Mouse (Mus musculus) kidney, embryonic 15.5 days (tissue): ENCODE measurements around the gene Astn2. TPM values are rescaled to one million over a fixed set of nuclear protein-coding genes. Genes with fewer than 3 reads are reported as not detected.

Experiments
- ATAC-seq: fragments of 200-750 bp; cut with Nextera tagmentation; replicated peaks from 2 replicates; pipeline ENCODE4 v1.8.0; 2017; ENCODE audit warnings: moderate TSS enrichment; ENCODE audit not compliant: low FRiP score
- H3K27ac ChIP-seq: fragments of 300-500 bp; sonication (generic); 2 replicates; pipeline ENCODE4 v1.5.1; 2015; ENCODE audit warnings: mild to moderate bottlenecking, inconsistent platforms
- H3K27me3 ChIP-seq: fragments of 300-500 bp; sonication (generic); 2 replicates; pipeline ENCODE4 v1.6.1; 2015; ENCODE audit warnings: inconsistent platforms
- H3K36me3 ChIP-seq: fragments of 300-500 bp; sonication (generic); 2 replicates; pipeline ENCODE4 v1.6.1; 2015; ENCODE audit warnings: inconsistent platforms
- H3K4me1 ChIP-seq: fragments of 300-500 bp; sonication (generic); 2 replicates; pipeline ENCODE4 v1.6.1; 2015; ENCODE audit warnings: inconsistent platforms
- H3K4me2 ChIP-seq: fragments of 300-500 bp; sonication (generic); 2 replicates; pipeline ENCODE4 v1.6.1; 2015; ENCODE audit warnings: moderate library complexity, mild to moderate bottlenecking, inconsistent platforms
- H3K4me3 ChIP-seq: fragments of 300-500 bp; sonication (generic); replicated peaks from 2 replicates; pipeline ENCODE4 v1.5.1; 2015; ENCODE audit warnings: mild to moderate bottlenecking, inconsistent platforms
- H3K9ac ChIP-seq: fragments of 300-500 bp; sonication (generic); 2 replicates; pipeline ENCODE4 v1.6.1; 2015; ENCODE audit warnings: mild to moderate bottlenecking, inconsistent platforms
- H3K9me3 ChIP-seq: fragments of 300-500 bp; sonication (generic); replicated peaks from 2 replicates; pipeline ENCODE4 v1.6.1; 2016; ENCODE audit warnings: inconsistent platforms
- WGBS: fragments of 180-500 bp; shearing (Covaris S2); methylation state at CpG from one replicate; pipeline ENCODE4 v1.1.7; 2015; ENCODE audit warnings: mixed read lengths; 5-methylcytosine and 5-hydroxymethylcytosine counted together
- polyA plus RNA-seq: library from polyadenylated mRNA; unstranded; fragments of >200 nt; fragmentation: Nextera tagmentation; extraction: Ambion mirVana; gene quantifications from 2 replicates; pipeline ENCODE4 v1.2.1, GENCODE M21; 2015

Astn2 gene
- polyA plus RNA-seq, 1 experiment from 2014 or later: 0.70 TPM

GRCm38 (mm10) chr4:65758875-65759201 is 645.6 kb downstream of the Astn2 start:
- Histone ChIP-seq H3K27me3 (no peaks in the 10 kb centered on the region), H3K4me1 (no peaks in the 10 kb centered on the region), H3K36me3 (no peaks in the 10 kb centered on the region), H3K4me2 (no peak overlapping the region), H3K9me3 (no peaks in the 10 kb centered on the region), H3K9ac (no peak overlapping the region), H3K4me3 (no peak overlapping the region), H3K27ac (no peak overlapping the region)
- ATAC-seq: no peak
- WGBS: 79% methylated on average over 1 of the region's 1 CpGs

GRCm38 (mm10) chr4:65758174-65758874 is 646.1 kb downstream of the Astn2 start:
- ATAC-seq: no peak
- no peaks in the 10 kb centered on the region for H3K27me3 ChIP-seq
- WGBS: 68% methylated on average over 5 of the region's 5 CpGs
- no peaks in the 10 kb centered on the region for H3K36me3 ChIP-seq
- H3K4me2 ChIP-seq: no peak overlapping the region
- no peak overlapping the region for H3K9ac ChIP-seq
- H3K9me3 ChIP-seq: no peaks in the 10 kb centered on the region
- no peak overlapping the region for H3K27ac ChIP-seq
- H3K4me1 ChIP-seq: no peaks in the 10 kb centered on the region
- no peak overlapping the region for H3K4me3 ChIP-seq

DNA sequence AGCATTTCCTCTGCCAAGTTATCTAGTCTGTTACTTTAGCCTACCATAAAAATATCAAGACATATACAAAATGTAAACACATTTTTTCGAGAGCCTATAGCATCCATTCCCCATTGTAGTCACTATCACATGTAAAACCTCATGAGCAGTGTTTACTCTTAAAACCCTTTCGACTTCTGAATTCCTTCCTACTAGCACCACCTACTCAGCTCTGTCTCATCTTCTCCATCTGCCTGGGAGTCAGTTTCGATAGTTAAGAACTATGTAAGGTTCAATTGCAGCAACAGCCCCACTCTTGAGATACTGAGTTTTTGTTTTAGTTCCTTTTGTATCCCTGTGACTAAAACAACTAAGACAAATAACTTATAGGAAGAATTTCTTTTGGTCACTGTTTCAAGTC is 651.5 kb downstream of the Astn2 start:
- no peaks in the 10 kb centered on the region for H3K27me3 ChIP-seq
- H3K9ac ChIP-seq: no peak overlapping the region
- ATAC-seq: no peak
- H3K27ac ChIP-seq: no peak overlapping the region
- no peaks in the 10 kb centered on the region for H3K36me3 ChIP-seq
- WGBS: 87% methylated on average over 3 of the region's 3 CpGs
- H3K9me3 ChIP-seq: no peaks in the 10 kb centered on the region
- no peak overlapping the region for H3K4me3 ChIP-seq
- H3K4me2 ChIP-seq: no peak overlapping the region
- H3K4me1 ChIP-seq: no peaks in the 10 kb centered on the region

GRCm38 (mm10) chr4:65744788-65745187 is 659.6 kb downstream of the Astn2 start:
- no peak for ATAC-seq
- Histone ChIP-seq H3K9me3 (no peaks in the 10 kb centered on the region), H3K4me3 (no peak overlapping the region), H3K4me2 (no peak overlapping the region), H3K9ac (no peak overlapping the region), H3K36me3 (no peaks in the 10 kb centered on the region), H3K27me3 (no peaks in the 10 kb centered on the region), H3K27ac (no peak overlapping the region), H3K4me1 (no peaks in the 10 kb centered on the region)

DNA sequence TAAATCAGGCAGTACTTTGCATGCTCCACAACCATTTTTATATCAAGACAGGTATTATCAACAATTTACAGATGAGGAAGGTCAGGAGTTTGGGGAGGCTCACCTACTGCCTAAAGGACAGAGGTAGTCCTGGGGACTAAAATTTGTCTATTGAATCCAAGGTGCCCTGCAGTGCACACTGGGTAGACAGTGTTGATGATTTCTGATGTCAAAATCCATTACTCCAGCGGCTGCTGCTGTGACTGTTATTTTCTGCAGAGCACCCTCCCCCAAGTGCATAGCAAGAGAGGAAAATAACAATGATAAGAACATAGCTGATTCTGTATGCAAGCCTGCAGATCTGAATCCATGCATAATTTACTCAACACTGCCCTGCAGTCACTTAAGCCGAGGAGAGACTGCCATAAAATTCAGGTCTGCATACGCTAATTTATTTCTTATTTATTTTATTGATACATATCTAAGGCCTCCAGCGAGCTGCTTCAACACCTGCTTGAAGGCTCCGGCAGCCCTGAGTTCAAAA is 660.3 kb downstream of the Astn2 start:
- no peak overlapping the region for H3K27ac ChIP-seq
- no peak overlapping the region for H3K4me2 ChIP-seq
- no peak overlapping the region for H3K9ac ChIP-seq
- H3K27me3 ChIP-seq: no peaks in the 10 kb centered on the region
- no peaks in the 10 kb centered on the region for H3K4me1 ChIP-seq
- 53% methylated on average over 5 of the region's 5 CpGs for WGBS
- H3K9me3 ChIP-seq: no peaks in the 10 kb centered on the region
- ATAC-seq: no peak
- no peak overlapping the region for H3K4me3 ChIP-seq
- H3K36me3 ChIP-seq: no peaks in the 10 kb centered on the region

- Histone ChIP-seq H3K27me3 (no peaks in the 10 kb centered on the region), H3K4me1 (no peaks in the 10 kb centered on the region), H3K27ac (no peak overlapping the region), H3K4me3 (no peak overlapping the region), H3K36me3 (no peaks in the 10 kb centered on the region), H3K9ac (no peak overlapping the region), H3K9me3 (no peaks in the 10 kb centered on the region), H3K4me2 (no peak overlapping the region)
- no peak for ATAC-seq
Measured at GRCm38 (mm10) chr4:65743160-65743691, 661.2 kb downstream of the Astn2 start.

DNA sequence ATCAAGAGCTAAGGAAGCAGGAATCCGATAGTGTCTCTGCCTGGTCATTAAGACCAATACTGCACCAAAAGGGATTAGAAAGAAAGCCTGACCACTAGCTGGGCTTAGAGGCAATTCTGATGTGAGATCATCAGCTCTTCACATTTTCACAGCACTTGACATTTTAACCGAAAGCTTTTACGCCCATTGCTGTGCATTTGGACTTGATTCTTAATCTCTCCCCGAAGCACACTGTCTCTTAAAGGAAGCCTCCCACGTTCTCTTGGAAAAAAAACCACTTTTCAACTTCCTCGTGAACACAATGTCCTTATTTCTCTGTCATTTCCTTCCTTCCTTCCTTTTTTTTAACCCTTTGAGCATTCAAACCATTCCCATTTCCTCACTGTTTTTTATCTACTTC is 680.0 kb downstream of the Astn2 start:
- Histone ChIP-seq H3K4me2 (no peak overlapping the region), H3K9me3 (no peaks in the 10 kb centered on the region), H3K36me3 (no peaks in the 10 kb centered on the region), H3K9ac (no peak overlapping the region), H3K27ac (no peak overlapping the region), H3K27me3 (no peaks in the 10 kb centered on the region), H3K4me1 (no peaks in the 10 kb centered on the region), H3K4me3 (no peak overlapping the region)
- ATAC-seq: no peak
- WGBS: 49% methylated on average over 6 of the region's 6 CpGs

DNA sequence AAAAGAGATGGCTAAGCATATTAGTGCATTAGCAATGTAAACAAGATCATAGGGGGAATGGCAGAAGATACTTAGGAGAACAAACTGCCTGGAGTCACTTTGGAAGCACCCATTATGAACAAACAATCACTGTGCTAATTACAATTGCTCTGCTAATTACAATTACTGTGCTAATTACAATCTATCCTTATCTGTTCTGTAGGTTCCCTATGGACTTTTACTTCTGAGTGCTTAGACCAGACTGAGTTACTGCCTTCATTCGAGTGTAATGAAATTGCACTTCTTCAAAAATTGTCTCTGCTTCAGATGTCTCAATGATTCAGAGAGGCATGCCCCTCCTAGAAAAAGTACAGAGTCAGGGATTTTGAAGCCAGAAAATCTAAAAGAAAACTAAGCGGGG is 684.8 kb downstream of the Astn2 start:
- ATAC-seq: no peak
- Histone ChIP-seq H3K27ac (no peak overlapping the region), H3K4me1 (no peaks in the 10 kb centered on the region), H3K4me3 (no peak overlapping the region), H3K9ac (no peak overlapping the region), H3K36me3 (no peaks in the 10 kb centered on the region), H3K4me2 (no peak overlapping the region), H3K9me3 (no peaks in the 10 kb centered on the region), H3K27me3 (no peaks in the 10 kb centered on the region)
- WGBS: 80% methylated on average over 2 of the region's 2 CpGs

DNA sequence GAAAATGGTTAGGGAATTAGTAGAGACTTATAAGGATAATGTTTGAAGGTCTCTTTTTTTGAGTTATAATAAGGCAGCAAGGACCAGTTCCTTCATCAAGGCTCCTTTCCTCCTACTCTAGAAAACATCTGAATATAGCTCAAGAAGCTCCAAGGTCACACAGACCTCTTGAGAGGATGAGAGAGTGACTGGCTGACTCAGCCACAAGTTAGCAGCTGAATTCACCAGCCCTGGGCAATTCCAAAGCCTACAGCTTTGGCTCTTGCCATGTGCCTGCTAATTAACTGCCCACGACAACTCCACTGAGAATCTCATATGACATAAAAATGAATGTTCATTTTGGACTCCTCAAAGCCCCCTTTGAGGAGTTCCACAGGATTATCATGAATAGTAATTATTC is 686.5 kb downstream of the Astn2 start:
- Histone ChIP-seq H3K9ac (no peak overlapping the region), H3K9me3 (no peaks in the 10 kb centered on the region), H3K4me2 (no peak overlapping the region), H3K4me3 (no peak overlapping the region), H3K4me1 (no peaks in the 10 kb centered on the region), H3K36me3 (no peaks in the 10 kb centered on the region), H3K27me3 (no peaks in the 10 kb centered on the region), H3K27ac (no peak overlapping the region)
- no peak for ATAC-seq
- WGBS: 68% methylated on average over 1 of the region's 1 CpGs

DNA sequence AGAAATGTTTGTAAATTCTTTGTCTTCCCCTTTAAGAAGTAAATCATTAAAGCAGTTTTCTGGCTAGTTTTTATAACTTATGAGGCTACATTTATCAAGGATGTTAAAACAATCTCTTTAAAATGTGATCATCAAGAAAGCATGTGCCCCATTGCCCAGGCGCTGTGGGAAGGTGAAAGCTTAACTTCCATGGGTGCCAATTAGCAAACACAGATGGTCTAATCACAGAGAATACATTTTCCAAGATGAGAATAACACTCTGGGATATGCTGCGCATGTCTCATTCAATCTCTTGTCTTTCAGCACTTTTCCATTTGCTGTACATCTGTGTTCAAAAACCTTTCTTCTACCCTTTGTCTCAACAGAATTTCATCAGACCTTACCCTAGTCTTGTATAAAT is 688.3 kb downstream of the Astn2 start:
- no peaks in the 10 kb centered on the region for H3K36me3 ChIP-seq
- no peak overlapping the region for H3K4me3 ChIP-seq
- 92% methylated on average over 2 of the region's 2 CpGs for WGBS
- H3K27me3 ChIP-seq: no peaks in the 10 kb centered on the region
- no peaks in the 10 kb centered on the region for H3K9me3 ChIP-seq
- H3K4me2 ChIP-seq: no peak overlapping the region
- ATAC-seq: no peak
- no peaks in the 10 kb centered on the region for H3K4me1 ChIP-seq
- H3K27ac ChIP-seq: no peak overlapping the region
- no peak overlapping the region for H3K9ac ChIP-seq

DNA sequence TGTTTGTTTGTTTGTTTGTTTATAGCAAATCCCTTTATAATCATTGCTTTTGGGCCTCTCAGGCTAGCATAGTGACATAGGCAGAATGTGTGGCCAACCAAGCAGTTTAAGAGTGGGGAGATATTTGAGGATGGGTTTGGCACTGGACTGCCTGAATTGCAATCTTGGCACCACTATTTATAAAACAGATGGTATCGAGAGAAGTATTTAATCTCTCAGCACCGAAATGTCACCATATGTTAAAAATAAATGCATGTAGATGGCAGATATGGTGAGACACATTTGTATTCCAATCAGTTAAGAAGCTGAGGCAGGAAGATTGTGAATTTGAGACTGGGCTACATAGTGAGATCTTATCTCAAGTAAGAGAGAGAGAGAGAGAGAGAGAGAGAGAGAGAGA is 692.7 kb downstream of the Astn2 start:
- Histone ChIP-seq H3K27me3 (no peaks in the 10 kb centered on the region), H3K9ac (no peak overlapping the region), H3K36me3 (no peaks in the 10 kb centered on the region), H3K27ac (no peak overlapping the region), H3K9me3 (no peaks in the 10 kb centered on the region), H3K4me2 (no peak overlapping the region), H3K4me1 (no peaks in the 10 kb centered on the region), H3K4me3 (no peak overlapping the region)
- no peak for ATAC-seq
- WGBS: 86% methylated on average over 2 of the region's 2 CpGs

DNA sequence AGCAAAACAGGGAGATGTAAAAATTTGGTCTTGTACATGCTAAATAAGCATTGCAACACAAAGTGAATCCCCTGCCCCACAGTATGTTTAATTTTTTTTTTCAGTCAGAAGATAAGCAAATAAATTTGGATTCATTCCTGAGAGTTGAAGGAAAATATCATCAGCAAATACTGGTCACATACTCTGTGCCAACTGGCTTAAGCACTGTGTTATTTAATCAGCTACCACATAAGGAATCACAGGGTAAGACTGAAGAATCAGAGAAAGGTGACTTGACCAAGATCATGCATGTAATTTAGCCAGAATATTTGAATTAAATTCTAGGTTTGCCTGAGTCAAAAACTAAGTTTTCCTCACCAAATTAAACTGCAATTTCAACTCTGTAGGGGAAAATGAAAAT is 693.8 kb downstream of the Astn2 start:
- Histone ChIP-seq H3K9ac (no peak overlapping the region), H3K4me2 (no peak overlapping the region), H3K27ac (no peak overlapping the region), H3K9me3 (no peaks in the 10 kb centered on the region), H3K27me3 (no peaks in the 10 kb centered on the region), H3K4me3 (no peak overlapping the region), H3K36me3 (no peaks in the 10 kb centered on the region), H3K4me1 (no peaks in the 10 kb centered on the region)
- no peak for ATAC-seq

- no peaks in the 10 kb centered on the region for H3K36me3 ChIP-seq
- no peak overlapping the region for H3K4me2 ChIP-seq
- H3K9me3 ChIP-seq: no peaks in the 10 kb centered on the region
- ATAC-seq: no peak
- no peaks in the 10 kb centered on the region for H3K4me1 ChIP-seq
- H3K27ac ChIP-seq: no peak overlapping the region
- no peak overlapping the region for H3K4me3 ChIP-seq
- H3K9ac ChIP-seq: no peak overlapping the region
- H3K27me3 ChIP-seq: no peaks in the 10 kb centered on the region
- 74% methylated on average over 4 of the region's 4 CpGs for WGBS
Measured at GRCm38 (mm10) chr4:65701848-65702247, 702.6 kb downstream of the Astn2 start.
